Mouse (Mus musculus) midbrain, embryonic 16.5 days (tissue): ENCODE results near the gene Tmem127. TPM values are rescaled to one million over a fixed set of nuclear protein-coding genes. Genes with fewer than 3 reads are reported as not detected.
"Not testable (repeated sequence)": the region's sequence is repeated elsewhere in the genome, so short reads cannot be mapped to it uniquely, and the experiment has no call there.

ENCODE experiments used
- ATAC-seq: fragments of 200-750 bp; cut with Nextera tagmentation; 2 replicates; pipeline ENCODE4 v1.8.0; 2017; ENCODE audit warnings: moderate TSS enrichment
- H3K27ac ChIP-seq: fragments of 300-500 bp; sonication (generic); 2 replicates; pipeline ENCODE4 v1.5.1; 2014; ENCODE audit warnings: mild to moderate bottlenecking, low read length, mixed read lengths
- H3K27me3 ChIP-seq: fragments of 300-500 bp; sonication (generic); 2 replicates; pipeline ENCODE4 v1.6.1; 2014; ENCODE audit warnings: low read depth, low read length, mixed read lengths; ENCODE audit not compliant: control insufficient read depth, insufficient read depth
- H3K36me3 ChIP-seq: fragments of 300-500 bp; sonication (generic); 2 replicates; pipeline ENCODE4 v1.6.1; 2014; ENCODE audit warnings: mild to moderate bottlenecking, low read length, moderate library complexity, mixed read lengths; ENCODE audit not compliant: control insufficient read depth, insufficient read depth
- H3K4me1 ChIP-seq: fragments of 300-500 bp; sonication (generic); 2 replicates; pipeline ENCODE4 v1.6.1; 2014; ENCODE audit warnings: mild to moderate bottlenecking, low read length, mixed read lengths; ENCODE audit not compliant: control insufficient read depth, insufficient read depth
- H3K4me2 ChIP-seq: fragments of 300-500 bp; sonication (generic); 2 replicates; pipeline ENCODE4 v1.6.1; 2014; ENCODE audit warnings: mild to moderate bottlenecking, low read length, mixed read lengths
- H3K4me3 ChIP-seq: fragments of 300-500 bp; sonication (generic); 2 replicates; pipeline ENCODE4 v1.5.1; 2014; ENCODE audit warnings: low read depth, mild to moderate bottlenecking, low read length, moderate library complexity, mixed read lengths
- H3K9ac ChIP-seq: fragments of 300-500 bp; sonication (generic); 2 replicates; pipeline ENCODE4 v1.6.1; 2014; ENCODE audit warnings: low read depth, low read length, mixed read lengths
- H3K9me3 ChIP-seq: fragments of 300-500 bp; sonication (generic); replicated peaks from 2 replicates; pipeline ENCODE4 v1.6.1; 2014; ENCODE audit warnings: mild to moderate bottlenecking, low read length, mixed read lengths; ENCODE audit not compliant: control insufficient read depth, poor library complexity, severe bottlenecking
- WGBS: fragments of 180-500 bp; shearing (Covaris S2); extraction: QIAGEN DNeasy Blood & Tissue Kit; methylation state at CpG from one replicate; pipeline ENCODE4 v1.1.7; 2014; 5-methylcytosine and 5-hydroxymethylcytosine counted together
- polyA plus RNA-seq: library from polyadenylated mRNA; unstranded; fragments of >200 nt; fragmentation: Nextera tagmentation; extraction: Ambion mirVana; gene quantifications from 2 replicates; pipeline ENCODE4 v1.2.1, GENCODE M21; 2015

The Tmem127 gene
- polyA plus RNA-seq, 1 experiment from 2014 or later: 54.8 TPM

GRCm38 (mm10) chr2:127272049-127272448 lies 24.3 kb downstream of the Tmem127 start:
- not testable (repeated sequence) for ATAC-seq, H3K9me3 ChIP-seq, H3K27me3 ChIP-seq, H3K4me3 ChIP-seq, H3K4me2 ChIP-seq, H3K36me3 ChIP-seq, H3K27ac ChIP-seq, H3K9ac ChIP-seq
- 94% methylated on average over 4 of the region's 4 CpGs for WGBS
- H3K4me1 ChIP-seq: peaks cover 36% of the 10 kb centered on the region

- no peak overlapping the region for H3K4me2 ChIP-seq
- H3K27ac ChIP-seq: no peak overlapping the region
- no peaks in the 10 kb centered on the region; the same call in 1 of the 2 replicates for H3K36me3 ChIP-seq
- H3K9me3 ChIP-seq: no peaks in the 10 kb centered on the region
- peaks cover 36% of the 10 kb centered on the region for H3K4me1 ChIP-seq
- H3K4me3 ChIP-seq: no peak overlapping the region
- ATAC-seq: no peak
- 96% methylated on average over 3 of the region's 3 CpGs for WGBS
- H3K9ac ChIP-seq: no peak overlapping the region
- no peaks in the 10 kb centered on the region for H3K27me3 ChIP-seq
These were observed 25.1 kb downstream of the Tmem127 start for GRCm38 (mm10) chr2:127272806-127273205.

- H3K4me3 ChIP-seq: no peak overlapping the region
- H3K9me3 ChIP-seq: no peaks in the 10 kb centered on the region
- ATAC-seq: no peak
- 93% methylated on average over 2 of the region's 2 CpGs for WGBS
- H3K36me3 ChIP-seq: no peaks in the 10 kb centered on the region; the same call in 1 of the 2 replicates
- H3K4me1 ChIP-seq: peaks cover 36% of the 10 kb centered on the region
- H3K4me2 ChIP-seq: no peak overlapping the region
- H3K27ac ChIP-seq: no peak overlapping the region
- no peak overlapping the region for H3K9ac ChIP-seq
- no peaks in the 10 kb centered on the region for H3K27me3 ChIP-seq
These were observed 26.9 kb downstream of the Tmem127 start for GRCm38 (mm10) chr2:127274590-127274989.

GRCm38 (mm10) chr2:127275551-127276320 lies 28.0 kb downstream of the Tmem127 start:
- no peaks in the 10 kb centered on the region for H3K9me3 ChIP-seq
- ATAC-seq: no peak
- no peak overlapping the region for H3K4me2 ChIP-seq
- 85% methylated on average over 5 of the region's 5 CpGs for WGBS
- no peak overlapping the region for H3K4me3 ChIP-seq
- H3K9ac ChIP-seq: no peak overlapping the region
- H3K36me3 ChIP-seq: no peaks in the 10 kb centered on the region; the same call in 1 of the 2 replicates
- H3K27me3 ChIP-seq: no peaks in the 10 kb centered on the region
- H3K4me1 ChIP-seq: peaks cover 36% of the 10 kb centered on the region
- no peak overlapping the region for H3K27ac ChIP-seq

- Histone ChIP-seq H3K4me2 (no peak overlapping the region), H3K27me3 (no peaks in the 10 kb centered on the region), H3K4me1 (peaks cover 17% of the 10 kb centered on the region), H3K9me3 (no peaks in the 10 kb centered on the region), H3K4me3 (no peak overlapping the region), H3K27ac (no peak overlapping the region), H3K9ac (no peak overlapping the region), H3K36me3 (no peaks in the 10 kb centered on the region)
- ATAC-seq: no peak
These were observed 30.5 kb downstream of the Tmem127 start for GRCm38 (mm10) chr2:127278162-127278561.

- Histone ChIP-seq H3K4me2 (no peak overlapping the region), H3K27ac (no peak overlapping the region), H3K4me1 (no peaks in the 10 kb centered on the region), H3K36me3 (peaks cover 39% of the 10 kb centered on the region), H3K9ac (no peak overlapping the region), H3K4me3 (no peak overlapping the region), H3K9me3 (no peaks in the 10 kb centered on the region), H3K27me3 (no peaks in the 10 kb centered on the region)
- 89% methylated on average over 4 of the region's 4 CpGs for WGBS
- ATAC-seq: no peak
These were observed 44.5 kb downstream of the Tmem127 start for GRCm38 (mm10) chr2:127292250-127292649.

GRCm38 (mm10) chr2:127297001-127297805 lies 49.5 kb downstream of the Tmem127 start:
- no peaks in the 10 kb centered on the region for H3K27me3 ChIP-seq
- no peak overlapping the region for H3K27ac ChIP-seq
- H3K4me1 ChIP-seq: no peaks in the 10 kb centered on the region
- H3K9ac ChIP-seq: no peak overlapping the region
- H3K4me3 ChIP-seq: no peak overlapping the region
- peaks cover 44% of the 10 kb centered on the region for H3K36me3 ChIP-seq
- H3K9me3 ChIP-seq: no peaks in the 10 kb centered on the region
- H3K4me2 ChIP-seq: no peak overlapping the region
- 95% methylated on average over 7 of the region's 7 CpGs for WGBS
- ATAC-seq: no peak

GRCm38 (mm10) chr2:127298056-127298455 lies 50.3 kb downstream of the Tmem127 start:
- H3K9me3 ChIP-seq: no peaks in the 10 kb centered on the region
- H3K9ac ChIP-seq: no peak overlapping the region
- H3K27me3 ChIP-seq: no peaks in the 10 kb centered on the region
- H3K4me3 ChIP-seq: no peak overlapping the region
- H3K27ac ChIP-seq: no peak overlapping the region
- peaks cover 39% of the 10 kb centered on the region for H3K36me3 ChIP-seq
- no peaks in the 10 kb centered on the region for H3K4me1 ChIP-seq
- no peak for ATAC-seq
- WGBS: 100% methylated on average over 1 of the region's 1 CpGs
- no peak overlapping the region for H3K4me2 ChIP-seq

GRCm38 (mm10) chr2:127300701-127301100 lies 53.0 kb downstream of the Tmem127 start:
- H3K9ac ChIP-seq: no peak overlapping the region
- 90% methylated on average over 3 of the region's 3 CpGs for WGBS
- H3K4me1 ChIP-seq: no peaks in the 10 kb centered on the region
- no peaks in the 10 kb centered on the region for H3K27me3 ChIP-seq
- no peak overlapping the region for H3K27ac ChIP-seq
- ATAC-seq: no peak
- no peak overlapping the region for H3K4me2 ChIP-seq
- no peaks in the 10 kb centered on the region for H3K9me3 ChIP-seq
- no peak overlapping the region for H3K4me3 ChIP-seq
- H3K36me3 ChIP-seq: peaks cover 29% of the 10 kb centered on the region
